Mouse (Mus musculus): ENCODE data around the gene Prelid3b. TPM values are rescaled to one million over a fixed set of nuclear protein-coding genes. Genes with fewer than 3 reads are reported as not detected.

Prelid3b gene
- polyA plus RNA-seq, 1 experiment from 2014 or later, result 110 TPM

GRCm38 (mm10) chr2:174438181-174438580, 34.7 kb downstream of the Prelid3b start:
- peak overlapping the region; percentile 72; the same call in 1 of the 2 replicates for H3K9ac ChIP-seq (ENCODE audit: low read depth, low read length)
- WGBS, result 68% methylated on average over 11 of the region's 11 CpGs
- no peaks in the 10 kb centered on the region for H3K36me3 ChIP-seq (ENCODE audit: control insufficient read depth, insufficient read depth, low read length)
- ATAC-seq, result no peak
- peak overlapping the region; percentile 87 for H3K4me2 ChIP-seq (ENCODE audit: low read length)
- peaks cover 8% of the 10 kb centered on the region; the same call in 1 of the 2 replicates for H3K4me1 ChIP-seq (ENCODE audit: control insufficient read depth, insufficient read depth, low read length)
- peak overlapping the region; percentile 52 for H3K4me3 ChIP-seq (ENCODE audit: low read depth, low read length)
- no peaks in the 10 kb centered on the region for H3K27me3 ChIP-seq (ENCODE audit: control insufficient read depth, insufficient read depth, low read depth, low read length)
- H3K27ac ChIP-seq (ENCODE audit: low read length), result no peak overlapping the region
- H3K9me3 ChIP-seq (replicated peaks; ENCODE audit: control insufficient read depth, low read length, poor library complexity, severe bottlenecking), result no peaks in the 10 kb centered on the region

GRCm38 (mm10) chr2:174437697-174437982, 35.2 kb downstream of the Prelid3b start:
- Histone ChIP-seq H3K27ac (ENCODE audit: low read length) (no peak overlapping the region), H3K36me3 (ENCODE audit: control insufficient read depth, insufficient read depth, low read length) (no peaks in the 10 kb centered on the region), H3K27me3 (ENCODE audit: control insufficient read depth, insufficient read depth, low read depth, low read length) (no peaks in the 10 kb centered on the region), H3K9ac (ENCODE audit: low read depth, low read length) (no peak overlapping the region), H3K9me3 (replicated peaks; ENCODE audit: control insufficient read depth, low read length, poor library complexity, severe bottlenecking) (no peaks in the 10 kb centered on the region), H3K4me1 (ENCODE audit: control insufficient read depth, insufficient read depth, low read length) (peaks cover 8% of the 10 kb centered on the region; the same call in 1 of the 2 replicates), H3K4me3 (ENCODE audit: low read depth, low read length) (no peak overlapping the region), H3K4me2 (ENCODE audit: low read length) (no peak overlapping the region)
- 97% methylated on average over 4 of the region's 4 CpGs for WGBS
- ATAC-seq, result no peak

GRCm38 (mm10) chr2:174436916-174437696, 35.8 kb downstream of the Prelid3b start:
- H3K9ac ChIP-seq (ENCODE audit: low read depth, low read length), result no peak overlapping the region
- no peaks in the 10 kb centered on the region for H3K36me3 ChIP-seq (ENCODE audit: control insufficient read depth, insufficient read depth, low read length)
- no peak overlapping the region for H3K27ac ChIP-seq (ENCODE audit: low read length)
- H3K4me3 ChIP-seq (ENCODE audit: low read depth, low read length), result no peak overlapping the region
- no peaks in the 10 kb centered on the region for H3K9me3 ChIP-seq (replicated peaks; ENCODE audit: control insufficient read depth, low read length, poor library complexity, severe bottlenecking)
- H3K4me1 ChIP-seq (ENCODE audit: control insufficient read depth, insufficient read depth, low read length), result peaks cover 8% of the 10 kb centered on the region; the same call in 1 of the 2 replicates
- 98% methylated on average over 7 of the region's 7 CpGs for WGBS
- no peak for ATAC-seq
- no peaks in the 10 kb centered on the region for H3K27me3 ChIP-seq (ENCODE audit: control insufficient read depth, insufficient read depth, low read depth, low read length)
- H3K4me2 ChIP-seq (ENCODE audit: low read length), result no peak overlapping the region

GRCm38 (mm10) chr2:174436076-174436701, 36.7 kb downstream of the Prelid3b start:
- ATAC-seq, result no peak

GRCm38 (mm10) chr2:174434943-174435342, 37.9 kb downstream of the Prelid3b start:
- no peaks in the 10 kb centered on the region for H3K9me3 ChIP-seq (replicated peaks; ENCODE audit: control insufficient read depth, low read length, poor library complexity, severe bottlenecking)
- WGBS, result 95% methylated on average over 9 of the region's 9 CpGs
- H3K4me1 ChIP-seq (ENCODE audit: control insufficient read depth, insufficient read depth, low read length), result peaks cover 8% of the 10 kb centered on the region; the same call in 1 of the 2 replicates
- H3K4me3 ChIP-seq (ENCODE audit: low read depth, low read length), result no peak overlapping the region
- no peak overlapping the region for H3K9ac ChIP-seq (ENCODE audit: low read depth, low read length)
- H3K4me2 ChIP-seq (ENCODE audit: low read length), result no peak overlapping the region
- no peaks in the 10 kb centered on the region for H3K36me3 ChIP-seq (ENCODE audit: control insufficient read depth, insufficient read depth, low read length)
- no peak overlapping the region for H3K27ac ChIP-seq (ENCODE audit: low read length)
- ATAC-seq, result no peak
- H3K27me3 ChIP-seq (ENCODE audit: control insufficient read depth, insufficient read depth, low read depth, low read length), result no peaks in the 10 kb centered on the region

More at GRCm38 (mm10) chr2:174436076-174436701, 36.7 kb downstream of the Prelid3b start:
- Histone ChIP-seq H3K9ac (ENCODE audit: low read depth, low read length) (no peak overlapping the region), H3K4me2 (ENCODE audit: low read length) (no peak overlapping the region), H3K27me3 (ENCODE audit: control insufficient read depth, insufficient read depth, low read depth, low read length) (no peaks in the 10 kb centered on the region), H3K9me3 (replicated peaks; ENCODE audit: control insufficient read depth, low read length, poor library complexity, severe bottlenecking) (no peaks in the 10 kb centered on the region), H3K36me3 (ENCODE audit: control insufficient read depth, insufficient read depth, low read length) (no peaks in the 10 kb centered on the region), H3K4me1 (ENCODE audit: control insufficient read depth, insufficient read depth, low read length) (peaks cover 8% of the 10 kb centered on the region; the same call in 1 of the 2 replicates), H3K27ac (ENCODE audit: low read length) (no peak overlapping the region), H3K4me3 (ENCODE audit: low read depth, low read length) (no peak overlapping the region)
- WGBS, result 92% methylated on average over 26 of the region's 26 CpGs

- Histone ChIP-seq H3K9me3 (replicated peaks; ENCODE audit: control insufficient read depth, low read length, poor library complexity, severe bottlenecking) (no peaks in the 10 kb centered on the region), H3K4me2 (ENCODE audit: low read length) (no peak overlapping the region), H3K4me3 (ENCODE audit: low read depth, low read length) (no peak overlapping the region), H3K27ac (ENCODE audit: low read length) (no peak overlapping the region), H3K27me3 (ENCODE audit: control insufficient read depth, insufficient read depth, low read depth, low read length) (no peaks in the 10 kb centered on the region), H3K9ac (ENCODE audit: low read depth, low read length) (no peak overlapping the region), H3K36me3 (ENCODE audit: control insufficient read depth, insufficient read depth, low read length) (peaks cover 19% of the 10 kb centered on the region), H3K4me1 (ENCODE audit: control insufficient read depth, insufficient read depth, low read length) (no peaks in the 10 kb centered on the region)
- WGBS, result 72% methylated on average over 10 of the region's 10 CpGs
- no peak for ATAC-seq
These were observed 43.8 kb downstream of the Prelid3b start for GRCm38 (mm10) chr2:174428996-174429591.

- H3K27me3 ChIP-seq (ENCODE audit: control insufficient read depth, insufficient read depth, low read depth, low read length), result no peaks in the 10 kb centered on the region
- no peaks in the 10 kb centered on the region for H3K9me3 ChIP-seq (replicated peaks; ENCODE audit: control insufficient read depth, low read length, poor library complexity, severe bottlenecking)
- H3K36me3 ChIP-seq (ENCODE audit: control insufficient read depth, insufficient read depth, low read length), result peaks cover 24% of the 10 kb centered on the region
- H3K4me2 ChIP-seq (ENCODE audit: low read length), result no peak overlapping the region
- no peak for ATAC-seq
- H3K27ac ChIP-seq (ENCODE audit: low read length), result no peak overlapping the region
- no peak overlapping the region for H3K4me3 ChIP-seq (ENCODE audit: low read depth, low read length)
- 74% methylated on average over 18 of the region's 18 CpGs for WGBS
- H3K4me1 ChIP-seq (ENCODE audit: control insufficient read depth, insufficient read depth, low read length), result no peaks in the 10 kb centered on the region
- H3K9ac ChIP-seq (ENCODE audit: low read depth, low read length), result no peak overlapping the region
These were observed 44.6 kb downstream of the Prelid3b start for GRCm38 (mm10) chr2:174428076-174428835.

GRCm38 (mm10) chr2:174426856-174427255, 46.0 kb downstream of the Prelid3b start:
- Histone ChIP-seq H3K4me3 (ENCODE audit: low read depth, low read length) (no peak overlapping the region), H3K9ac (ENCODE audit: low read depth, low read length) (no peak overlapping the region), H3K27ac (ENCODE audit: low read length) (no peak overlapping the region), H3K4me1 (ENCODE audit: control insufficient read depth, insufficient read depth, low read length) (no peaks in the 10 kb centered on the region), H3K4me2 (ENCODE audit: low read length) (no peak overlapping the region), H3K27me3 (ENCODE audit: control insufficient read depth, insufficient read depth, low read depth, low read length) (no peaks in the 10 kb centered on the region), H3K9me3 (replicated peaks; ENCODE audit: control insufficient read depth, low read length, poor library complexity, severe bottlenecking) (no peaks in the 10 kb centered on the region), H3K36me3 (ENCODE audit: control insufficient read depth, insufficient read depth, low read length) (peaks cover 34% of the 10 kb centered on the region)
- WGBS, result 92% methylated on average over 12 of the region's 12 CpGs
- ATAC-seq, result no peak
